Comparison of ENCODE assay signal across 9 mouse cellular contexts in the genomic region with DNA sequence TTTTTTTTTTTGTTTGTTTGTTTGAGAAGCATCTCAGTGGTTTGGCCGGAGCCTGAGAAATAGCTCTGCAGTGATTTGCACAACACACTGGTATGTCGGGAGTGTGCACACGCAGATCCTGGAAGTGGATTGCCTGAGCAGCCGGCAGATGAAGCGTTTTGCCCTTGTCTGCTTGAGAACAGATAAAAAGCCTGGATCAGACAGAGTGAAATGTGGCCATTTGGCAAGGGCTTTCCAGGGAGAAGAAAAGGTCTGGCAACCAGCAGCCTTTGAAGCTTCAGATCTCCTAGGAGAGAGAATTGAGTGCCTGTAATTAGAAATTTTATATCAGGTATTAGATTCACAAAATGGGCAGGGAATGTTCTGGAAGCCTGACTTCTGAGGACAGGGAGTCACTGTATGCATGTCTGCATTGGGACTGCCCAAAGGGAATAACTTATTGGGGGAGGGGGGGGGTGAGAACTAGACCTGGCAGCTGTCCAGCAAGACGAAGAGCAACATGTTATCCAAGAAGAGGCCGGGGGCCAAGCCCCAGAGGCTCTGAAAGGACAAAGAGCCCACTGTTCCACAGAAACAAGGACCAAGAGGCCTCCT. TPM values are rescaled to one million over a fixed set of nuclear protein-coding genes. Genes with fewer than 3 reads are reported as not detected.
DNase-seq lines count a peak whose midpoint lies in the region; ATAC-seq and TF ChIP-seq lines count a peak whose summit lies in the region.
"Had no signal": no experiment of that assay in that cellular context is flagged by ENCODE, and none has a peak within 500 bp of the region (broad histone marks: within the 10 kb centered on the region; RNA-seq: fewer than 3 reads in every experiment).

No protein-coding gene starts in this region.

- no peak for TF ChIP-seq EP300 in heart, adult 2 months (IDR thresholded peaks at IDR 0.05; ENCODE audit: insufficient read depth, low read depth, low read length)

- no peak overlapping the region for H3K4me2 ChIP-seq in lung, embryonic 15.5 days
- H3K4me2 ChIP-seq: liver, embryonic 15.5 days had no signal

- H3K36me3 ChIP-seq in lung, embryonic 15.5 days = no peaks in the 10 kb centered on the region
- H3K36me3 ChIP-seq in heart, adult 2 months (ENCODE audit: control insufficient read depth, insufficient read depth, low read length) = no peaks in the 10 kb centered on the region; the same call in 1 of the 2 replicates
- H3K36me3 ChIP-seq: liver, embryonic 15.5 days had no signal

- no peak overlapping the region for H3K9ac ChIP-seq in lung, embryonic 15.5 days
- no peak overlapping the region for H3K9ac ChIP-seq in heart, adult 2 months (ENCODE audit: low read depth, low read length)
- H3K9ac ChIP-seq: liver, embryonic 15.5 days had no signal

- no peaks in the 10 kb centered on the region for H3K27me3 ChIP-seq in lung, embryonic 15.5 days
- H3K27me3 ChIP-seq in heart, adult 2 months (ENCODE audit: control insufficient read depth, insufficient read depth, low read length) = no peaks in the 10 kb centered on the region
- H3K27me3 ChIP-seq: liver, embryonic 15.5 days had no signal

- TF ChIP-seq CTCF in lung, adult 2 months (IDR thresholded peaks at IDR 0.05; ENCODE audit: insufficient read depth, low read length) = no peak
- TF ChIP-seq CTCF in heart, adult 2 months (IDR thresholded peaks at IDR 0.05) = no peak

- intact Hi-C loops in heart, adult 2 months (cut with DNase I) = loop anchor here (1.0 to 5.0 kb wide), 2 partner anchors 117 to 395 kb away; partner anchors contain the start of gene Itm2b

- DNase-seq in lung, adult 2 months = no peak
- peak; percentile 83 to 86 for DNase-seq in cerebellum, postnatal 10 days
- DNase-seq in heart, adult 2 months = peak in 1 of 2 experiments; percentile 56
- peak; percentile 29 to 37 for DNase-seq in layer of hippocampus, adult 8-10 months (ENCODE audit: low spot score in 2 of 2)
- DNase-seq in ovary, postnatal 14 days (ENCODE audit: low spot score) = peak; percentile 38
- no peak for DNase-seq in gastrocnemius, postnatal 25 days

- peak; percentile 50; the same call in 1 of the 2 replicates for ATAC-seq in lung, embryonic 15.5 days (ENCODE audit: borderline replicate concordance, extremely low read depth, low FRiP score, low TSS enrichment)
- no peak for ATAC-seq in monocyte, adult 5-6 weeks (replicated peaks; ENCODE audit: insufficient number of reproducible peaks, low FRiP score, low TSS enrichment, poor library complexity, severe bottlenecking)

- H3K27ac ChIP-seq in lung, embryonic 15.5 days = peak overlapping the region; percentile 61
- H3K27ac ChIP-seq in heart, adult 2 months = peak overlapping the region; percentile 81
- H3K27ac ChIP-seq: liver, embryonic 15.5 days had no signal

- H3K4me1 ChIP-seq in lung, embryonic 15.5 days = peaks cover 22% of the 10 kb centered on the region
- peaks cover 19% of the 10 kb centered on the region for H3K4me1 ChIP-seq in lung, adult 2 months (ENCODE audit: control insufficient read depth, insufficient read depth, low read length)
- peaks cover 12% of the 10 kb centered on the region for H3K4me1 ChIP-seq in heart, adult 2 months (ENCODE audit: control insufficient read depth, insufficient read depth, low read length)

- WGBS in lung, embryonic 15.5 days = 17% methylated on average over 7 of the region's 7 CpGs
- WGBS in lung, adult 2 months = 24% methylated on average over 7 of the region's 7 CpGs
- WGBS in heart, adult 2 months = 17% methylated on average over 7 of the region's 7 CpGs

- no peaks in the 10 kb centered on the region for H3K9me3 ChIP-seq in lung, embryonic 15.5 days
- H3K9me3 ChIP-seq: liver, embryonic 15.5 days had no signal

- TF ChIP-seq POLR2A in lung, adult 2 months (IDR thresholded peaks at IDR 0.05; ENCODE audit: borderline replicate concordance, extremely low read depth, low read depth, low read length) = no peak
- no peak for TF ChIP-seq POLR2A in heart, adult 2 months (IDR thresholded peaks at IDR 0.05; ENCODE audit: insufficient read depth, low read depth, low read length)

- H3K79me2 ChIP-seq in heart, adult 2 months (replicated peaks; ENCODE audit: control insufficient read depth, insufficient read depth, low read length) = no peaks in the 10 kb centered on the region

- H3K4me3 ChIP-seq in lung, embryonic 15.5 days = no peak overlapping the region
- H3K4me3 ChIP-seq in lung, adult 2 months (replicated peaks; ENCODE audit: extremely low read depth, low read depth, low read length) = no peak overlapping the region
- H3K4me3 ChIP-seq in heart, adult 2 months = no peak overlapping the region
- H3K4me3 ChIP-seq: liver, embryonic 15.5 days had no signal

RNA-seq across cellular contexts. Expression of gene Med4, which starts 7.1 kb away (rescaled TPM):
- 94.1 and 97.4 TPM in 2 replicates for polyA plus RNA-seq in lung, embryonic 15.5 days (2015; fragmentation: Nextera tagmentation; extraction: Ambion mirVana)
- polyA plus RNA-seq in lung, adult 2 months (2012; rRNA removed) = 9.5 and 14.1 TPM in 2 replicates
- total RNA-seq in heart, adult 2 months (2021) = 10 to 100 TPM; 19.5 to 23.5 TPM
- 12.5 and 18.2 TPM in 2 replicates for polyA plus RNA-seq in heart, adult 2 months (2012; rRNA removed)
- 10 to 100 TPM; 29.6 to 31.9 (median 30.7) TPM for total RNA-seq in layer of hippocampus, adult 8-10 months (2022)
- total RNA-seq in monocyte, adult 5-6 weeks (2017) = 65.7 to 85.4 TPM (median 76.7 TPM) in 3 replicates
- total RNA-seq in gastrocnemius, postnatal 25 days (2021) = 10 to 100 TPM; 12.4 to 12.9 TPM

RNA-seq across cellular contexts. Expression of gene Sucla2, which starts 22.4 kb away (rescaled TPM):
- polyA plus RNA-seq in lung, embryonic 15.5 days (2015; fragmentation: Nextera tagmentation; extraction: Ambion mirVana) = 109 and 116 TPM in 2 replicates
- 8.5 and 13.9 TPM in 2 replicates for polyA plus RNA-seq in lung, adult 2 months (2012; rRNA removed)
- total RNA-seq in heart, adult 2 months (2021) = 100 to 1,000 TPM; 693 to 811 TPM
- 125 and 246 TPM in 2 replicates for polyA plus RNA-seq in heart, adult 2 months (2012; rRNA removed)
- 100 to 1,000 TPM; 143 to 164 (median 157) TPM for total RNA-seq in layer of hippocampus, adult 8-10 months (2022)
- total RNA-seq in monocyte, adult 5-6 weeks (2017) = 79.3 to 102 TPM (median 99.6 TPM) in 3 replicates
- total RNA-seq in gastrocnemius, postnatal 25 days (2021) = 100 to 1,000 TPM; 494 to 525 TPM

RNA-seq across cellular contexts. Expression of gene Nudt15, which starts 45.4 kb away (rescaled TPM):
- polyA plus RNA-seq in lung, embryonic 15.5 days (2015; fragmentation: Nextera tagmentation; extraction: Ambion mirVana) = 5.7 and 6.0 TPM in 2 replicates
- polyA plus RNA-seq in lung, adult 2 months (2012; rRNA removed) = 0.80 and 1.3 TPM in 2 replicates
- 1 to 10 TPM; 7.3 to 8.6 TPM for total RNA-seq in heart, adult 2 months (2021)
- 3.2 and 5.9 TPM in 2 replicates for polyA plus RNA-seq in heart, adult 2 months (2012; rRNA removed)
- 1 to 10 TPM; 5.2 to 7.3 (median 6.5) TPM for total RNA-seq in layer of hippocampus, adult 8-10 months (2022)
- total RNA-seq in monocyte, adult 5-6 weeks (2017) = 4.9 to 9.1 TPM (median 8.5 TPM) in 3 replicates
- total RNA-seq in gastrocnemius, postnatal 25 days (2021) = 1 to 10 TPM; 4.7 to 4.8 TPM

Comparison
In these comparisons a context has a peak if more than half of its experiments do, and no peak if none do; other contexts are left out.
1. DNase-seq: peak in cerebellum, postnatal 10 days (2 of 2), layer of hippocampus, adult 8-10 months (2 of 2) and ovary, postnatal 14 days (single experiment); none in lung, adult 2 months (single experiment) and gastrocnemius, postnatal 25 days (single experiment).